ENCODE assay signal across 8 mouse cellular contexts in the genomic region with DNA sequence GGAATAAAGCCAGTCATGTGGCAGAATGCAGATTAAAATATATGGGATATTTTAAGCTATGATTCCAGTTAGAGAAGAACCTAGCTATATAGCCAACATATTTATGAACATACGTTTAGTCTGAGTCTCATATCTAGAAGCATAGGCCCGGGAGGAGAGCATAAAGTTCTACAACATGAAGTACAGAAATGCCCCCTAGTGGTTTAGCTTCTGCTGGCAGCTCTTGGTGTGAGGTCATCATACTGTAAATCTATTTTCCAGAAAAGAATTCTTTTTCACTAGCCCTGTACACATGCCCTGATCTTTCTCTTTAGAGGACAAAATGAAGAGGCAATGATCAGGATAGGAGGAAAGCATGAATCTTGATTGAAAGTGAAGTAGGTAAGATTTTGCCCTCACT. TPM values are rescaled to one million over a fixed set of nuclear protein-coding genes. Genes with fewer than 3 reads are reported as not detected.
A peak's percentile ranks its signal among the peaks of the same experiment; 100 is the strongest.
DNase-seq lines count a peak whose midpoint lies in the region; ATAC-seq and TF ChIP-seq lines count a peak whose summit lies in the region.
"Had no signal": no experiment of that assay in that cellular context is flagged by ENCODE, and none has a peak within 500 bp of the region (broad histone marks: within the 10 kb centered on the region; RNA-seq: fewer than 3 reads in every experiment).

No protein-coding gene starts in this region.

- DNase-seq in limb, embryonic 14.5 days (ENCODE audit: low spot score) = peak; percentile 37
- DNase-seq in limb, embryonic 10.5 days (ENCODE audit: low spot score) = no peak
- peak; percentile 37 for DNase-seq in T-cell, adult 2 months (ENCODE audit: low spot score)
- no peak for DNase-seq in frontal cortex, postnatal 10 days (ENCODE audit: low spot score in 2 of 2)
- no peak for DNase-seq in adrenal gland, postnatal 4 days (ENCODE audit: low spot score in 2 of 2)
- DNase-seq: lung, postnatal 14 days had no signal

- H3K9ac ChIP-seq in limb, embryonic 14.5 days (ENCODE audit: low read depth, low read length, severe bottlenecking) = no peak overlapping the region

- H3K9me3 ChIP-seq in limb, embryonic 14.5 days (ENCODE audit: control insufficient read depth, low read length) = no peaks in the 10 kb centered on the region
- no peaks in the 10 kb centered on the region for H3K9me3 ChIP-seq in limb, embryonic 10.5 days (replicated peaks)
- H3K9me3 ChIP-seq in E14TG2a.4 (ENCODE audit: low read length) = no peaks in the 10 kb centered on the region

- no peak overlapping the region for H3K4me3 ChIP-seq in limb, embryonic 14.5 days (replicated peaks; ENCODE audit: low read length)
- no peak overlapping the region for H3K4me3 ChIP-seq in limb, embryonic 10.5 days
- H3K4me3 ChIP-seq in E14TG2a.4 (replicated peaks; ENCODE audit: low read length) = no peak overlapping the region

- H3K4me1 ChIP-seq in limb, embryonic 14.5 days (ENCODE audit: control insufficient read depth, insufficient read depth, low read length) = no peaks in the 10 kb centered on the region
- no peaks in the 10 kb centered on the region for H3K4me1 ChIP-seq in limb, embryonic 10.5 days
- no peaks in the 10 kb centered on the region for H3K4me1 ChIP-seq in E14TG2a.4 (replicated peaks; ENCODE audit: low read depth, low read length)

- H3K4me2 ChIP-seq in limb, embryonic 14.5 days (replicated peaks; ENCODE audit: low read depth, low read length, severe bottlenecking) = no peak overlapping the region

- H3K27me3 ChIP-seq in limb, embryonic 14.5 days (ENCODE audit: control insufficient read depth, insufficient read depth, low read length) = no peaks in the 10 kb centered on the region
- H3K27me3 ChIP-seq in limb, embryonic 10.5 days (ENCODE audit: low read depth, poor library complexity, severe bottlenecking) = no peaks in the 10 kb centered on the region
- H3K27me3 ChIP-seq in E14TG2a.4 (ENCODE audit: insufficient read depth, low read length) = no peaks in the 10 kb centered on the region

- TF ChIP-seq POLR2A in limb, embryonic 14.5 days (IDR thresholded peaks at IDR 0.05; ENCODE audit: borderline replicate concordance, extremely low read depth, insufficient read depth, insufficient read length) = no peak

- ATAC-seq in limb, embryonic 14.5 days (ENCODE audit: low FRiP score, low read depth) = no peak
- peak; percentile 83 for ATAC-seq in megakaryocyte, adult 5-6 weeks (ENCODE audit: poor library complexity, severe bottlenecking)

- 48% methylated on average over 2 of the region's 2 CpGs for WGBS in limb, embryonic 14.5 days
- 64% methylated on average over 2 of the region's 2 CpGs for WGBS in limb, embryonic 10.5 days

- TF ChIP-seq CTCF in E14TG2a.4 (conservative IDR thresholded peaks at IDR 0.05; ENCODE audit: low read length) = peak; percentile 52

- H3K36me3 ChIP-seq in limb, embryonic 14.5 days (ENCODE audit: control insufficient read depth, insufficient read depth, low read length) = no peaks in the 10 kb centered on the region
- no peaks in the 10 kb centered on the region for H3K36me3 ChIP-seq in limb, embryonic 10.5 days
- no peaks in the 10 kb centered on the region for H3K36me3 ChIP-seq in E14TG2a.4 (ENCODE audit: insufficient read depth, low read length)

- H3K27ac ChIP-seq in limb, embryonic 14.5 days (replicated peaks; ENCODE audit: low read depth, low read length) = no peak overlapping the region
- no peak overlapping the region for H3K27ac ChIP-seq in limb, embryonic 10.5 days

RNA-seq across cellular contexts. Expression of gene Olfr701, which starts 1.8 kb away (rescaled TPM):
- polyA plus RNA-seq in limb, embryonic 14.5 days (2012; rRNA removed) = 0.13 TPM in 1 of 2 replicates, not detected in the other
- not detected in 2 replicates for polyA plus RNA-seq in limb, embryonic 14.5 days (2014; fragmentation: Nextera tagmentation; extraction: Ambion mirVana)
- polyA plus RNA-seq in limb, embryonic 10.5 days (2016; fragmentation: Nextera tagmentation; extraction: Ambion mirVana) = not detected in 2 replicates
- not detected in 2 replicates for total RNA-seq in megakaryocyte, adult 5-6 weeks (2015)
- not detected in 2 replicates for total RNA-seq in megakaryocyte, adult 5-6 weeks (2017)
- total RNA-seq in adrenal gland, postnatal 4 days (2021) = not detected

RNA-seq across cellular contexts. Expression of gene Olfr700, which starts 7.1 kb away (rescaled TPM):
- polyA plus RNA-seq in limb, embryonic 14.5 days (2012; rRNA removed) = not detected in 2 replicates
- not detected in 2 replicates for polyA plus RNA-seq in limb, embryonic 14.5 days (2014; fragmentation: Nextera tagmentation; extraction: Ambion mirVana)
- polyA plus RNA-seq in limb, embryonic 10.5 days (2016; fragmentation: Nextera tagmentation; extraction: Ambion mirVana) = not detected in 2 replicates
- total RNA-seq in megakaryocyte, adult 5-6 weeks (2015) = not detected in 2 replicates
- 0.73 TPM in 1 of 2 replicates, not detected in the other for total RNA-seq in megakaryocyte, adult 5-6 weeks (2017)
- not detected for total RNA-seq in adrenal gland, postnatal 4 days (2021)

RNA-seq across cellular contexts. Expression of gene Olfr702, which starts 17.9 kb away (rescaled TPM):
- polyA plus RNA-seq in limb, embryonic 14.5 days (2012; rRNA removed) = not detected in 2 replicates
- not detected in 2 replicates for polyA plus RNA-seq in limb, embryonic 14.5 days (2014; fragmentation: Nextera tagmentation; extraction: Ambion mirVana)
- polyA plus RNA-seq in limb, embryonic 10.5 days (2016; fragmentation: Nextera tagmentation; extraction: Ambion mirVana) = not detected in 2 replicates
- not detected in 2 replicates for total RNA-seq in megakaryocyte, adult 5-6 weeks (2015)
- not detected in 2 replicates for total RNA-seq in megakaryocyte, adult 5-6 weeks (2017)
- total RNA-seq in adrenal gland, postnatal 4 days (2021) = not detected

RNA-seq across cellular contexts. Expression of gene Olfr699, which starts 22.8 kb away (rescaled TPM):
- not detected in 2 replicates for polyA plus RNA-seq in limb, embryonic 14.5 days (2012; rRNA removed)
- not detected in 2 replicates for polyA plus RNA-seq in limb, embryonic 14.5 days (2014; fragmentation: Nextera tagmentation; extraction: Ambion mirVana)
- polyA plus RNA-seq in limb, embryonic 10.5 days (2016; fragmentation: Nextera tagmentation; extraction: Ambion mirVana) = not detected in 2 replicates
- total RNA-seq in megakaryocyte, adult 5-6 weeks (2015) = not detected in 2 replicates
- total RNA-seq in megakaryocyte, adult 5-6 weeks (2017) = not detected in 2 replicates
- total RNA-seq in adrenal gland, postnatal 4 days (2021) = not detected

RNA-seq across cellular contexts. Expression of gene Olfr703, which starts 27.4 kb away (rescaled TPM):
- not detected in 2 replicates for polyA plus RNA-seq in limb, embryonic 14.5 days (2012; rRNA removed)
- polyA plus RNA-seq in limb, embryonic 14.5 days (2014; fragmentation: Nextera tagmentation; extraction: Ambion mirVana) = not detected in 2 replicates
- polyA plus RNA-seq in limb, embryonic 10.5 days (2016; fragmentation: Nextera tagmentation; extraction: Ambion mirVana) = not detected in 2 replicates
- total RNA-seq in megakaryocyte, adult 5-6 weeks (2015) = not detected in 2 replicates
- not detected in 2 replicates for total RNA-seq in megakaryocyte, adult 5-6 weeks (2017)
- total RNA-seq in adrenal gland, postnatal 4 days (2021) = not detected

Comparison
In these comparisons a context has a peak if more than half of its experiments do, and no peak if none do; other contexts are left out.
1. DNase-seq: peak in limb, embryonic 14.5 days (single experiment) and T-cell, adult 2 months (single experiment); none in limb, embryonic 10.5 days (single experiment), frontal cortex, postnatal 10 days (0 of 2) and adrenal gland, postnatal 4 days (0 of 2).